Mouse (Mus musculus) adrenal gland, postnatal 4 days (tissue): Measurements from ENCODE around the gene Asb17. TPM values are rescaled to one million over a fixed set of nuclear protein-coding genes. Genes with fewer than 3 reads are reported as not detected.

Experiments
- DNase-seq, 2 experiments: peaks; one replicate each; pipeline ENCODE4 v3.0.0; 2021 to 2022; ENCODE audit warnings: low spot score in 2 of 2, mixed read lengths in 2 of 2
- total RNA-seq, 2 experiments: library from RNA; stranded (reverse); gene quantifications; 2 replicates each; pipeline ENCODE4 v1.2.3; 2021

The Asb17 gene
- total RNA-seq, 2 experiments from 2014 or later = not detected

GRCm38 (mm10) chr3:153888141-153888540, 44.1 kb downstream of the Asb17 start:
- DNase-seq = no peak

GRCm38 (mm10) chr3:153889188-153889781, 45.3 kb downstream of the Asb17 start:
- no peak for DNase-seq

GRCm38 (mm10) chr3:153895454-153895853, 51.4 kb downstream of the Asb17 start:
- DNase-seq = no peak

- no peak for DNase-seq
These were observed 53.2 kb downstream of the Asb17 start for GRCm38 (mm10) chr3:153897216-153897615.

GRCm38 (mm10) chr3:153901904-153902303, 57.9 kb downstream of the Asb17 start:
- DNase-seq = no peak

GRCm38 (mm10) chr3:153902595-153902994, 58.6 kb downstream of the Asb17 start:
- no peak for DNase-seq

- no peak for DNase-seq
These were observed 60.6 kb downstream of the Asb17 start for GRCm38 (mm10) chr3:153904586-153904985.

Other genes with a start within 250 kb of the Asb17 start
- gene St6galnac3, start 119.0 kb upstream of the Asb17 start, total RNA-seq = 10 to 100 TPM; 22.0 to 25.9 TPM
- gene Msh4, start 61.9 kb downstream of the Asb17 start, total RNA-seq = under 1 TPM; 0.45 to 0.59 TPM
- gene Rabggtb, start 68.8 kb downstream of the Asb17 start, total RNA-seq = 10 to 100 TPM; 82.4 to 85.2 TPM
- gene Acadm, start 100.4 kb downstream of the Asb17 start, total RNA-seq = 100 to 1,000 TPM; 460 to 478 TPM
- gene Slc44a5, start 129.2 kb downstream of the Asb17 start, total RNA-seq = under 1 TPM; 0.85 to 0.95 TPM